In the genomic region with DNA sequence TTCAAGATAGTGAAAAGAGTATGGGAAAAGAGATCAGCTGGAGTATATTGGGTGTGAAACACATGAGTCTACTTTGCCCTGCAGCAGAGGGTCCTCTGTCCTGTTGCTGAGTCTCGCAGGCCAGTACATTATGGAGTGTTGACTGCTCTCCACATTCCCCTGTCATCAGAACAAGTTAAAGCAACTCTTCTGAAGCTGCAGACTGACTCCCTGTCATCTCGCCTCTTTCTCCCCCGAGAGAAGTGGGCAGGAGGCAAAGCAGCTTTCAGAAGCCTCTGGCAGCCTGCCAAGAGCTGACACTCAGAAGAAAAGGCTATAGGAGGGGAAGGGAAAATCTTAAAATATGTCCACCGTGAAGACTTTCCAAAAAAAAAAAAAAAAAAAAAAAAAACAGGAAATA, we compare ENCODE assay signal across 8 mouse cellular contexts. TPM values are rescaled to one million over a fixed set of nuclear protein-coding genes. Genes with fewer than 3 reads are reported as not detected.
DNase-seq lines count a peak whose midpoint lies in the region; ATAC-seq and TF ChIP-seq lines count a peak whose summit lies in the region.

No protein-coding gene starts in this region.

- peaks cover 4% of the 10 kb centered on the region for H3K4me1 ChIP-seq in kidney, embryonic 15.5 days
- peaks cover 29% of the 10 kb centered on the region for H3K4me1 ChIP-seq in forebrain, embryonic 13.5 days
- peaks cover 8% of the 10 kb centered on the region; the same call in 1 of the 2 replicates for H3K4me1 ChIP-seq in limb, embryonic 14.5 days (ENCODE audit: control insufficient read depth, insufficient read depth, low read length)

- TF ChIP-seq CTCF in brain, embryonic 14.5 days (IDR thresholded peaks at IDR 0.05; ENCODE audit: borderline replicate concordance, extremely low read depth, insufficient read depth, insufficient read length), result no peak

- no peak overlapping the region for H3K27ac ChIP-seq in kidney, embryonic 15.5 days
- H3K27ac ChIP-seq in forebrain, embryonic 13.5 days, result no peak overlapping the region
- H3K27ac ChIP-seq in limb, embryonic 14.5 days (replicated peaks; ENCODE audit: low read depth, low read length), result no peak overlapping the region

- no peak overlapping the region for H3K4me3 ChIP-seq in kidney, embryonic 15.5 days (replicated peaks)
- no peak overlapping the region for H3K4me3 ChIP-seq in forebrain, embryonic 13.5 days
- no peak overlapping the region for H3K4me3 ChIP-seq in limb, embryonic 14.5 days (replicated peaks; ENCODE audit: low read length)

- peaks cover 17% of the 10 kb centered on the region for H3K27me3 ChIP-seq in kidney, embryonic 15.5 days
- H3K27me3 ChIP-seq in forebrain, embryonic 13.5 days, result peaks cover 7% of the 10 kb centered on the region
- H3K27me3 ChIP-seq in limb, embryonic 14.5 days (ENCODE audit: control insufficient read depth, insufficient read depth, low read length), result peaks cover 8% of the 10 kb centered on the region; the same call in 1 of the 2 replicates

- H3K4me2 ChIP-seq in kidney, embryonic 15.5 days, result 0 out of 2 replicates have a peak overlapping the region, but pooled peaks have one; percentile 35
- H3K4me2 ChIP-seq in forebrain, embryonic 13.5 days, result peak overlapping the region; percentile 40
- no peak overlapping the region for H3K4me2 ChIP-seq in limb, embryonic 14.5 days (replicated peaks; ENCODE audit: low read depth, low read length, severe bottlenecking)

- no peaks in the 10 kb centered on the region for H3K9me3 ChIP-seq in kidney, embryonic 15.5 days (replicated peaks)
- H3K9me3 ChIP-seq in forebrain, embryonic 13.5 days (replicated peaks), result no peaks in the 10 kb centered on the region
- no peaks in the 10 kb centered on the region; the same call in 1 of the 2 replicates for H3K9me3 ChIP-seq in limb, embryonic 14.5 days (ENCODE audit: control insufficient read depth, low read length)

- no peaks in the 10 kb centered on the region for H3K36me3 ChIP-seq in kidney, embryonic 15.5 days
- H3K36me3 ChIP-seq in forebrain, embryonic 13.5 days (ENCODE audit: poor library complexity, severe bottlenecking), result no peaks in the 10 kb centered on the region
- H3K36me3 ChIP-seq in limb, embryonic 14.5 days (ENCODE audit: control insufficient read depth, insufficient read depth, low read length), result no peaks in the 10 kb centered on the region

- no peak for ATAC-seq in kidney, embryonic 15.5 days (replicated peaks; ENCODE audit: low FRiP score)
- ATAC-seq in forebrain, embryonic 13.5 days, result peak; percentile 68; the same call in 1 of the 2 replicates
- no peak for ATAC-seq in limb, embryonic 14.5 days (ENCODE audit: low FRiP score, low read depth)

- H3K9ac ChIP-seq in kidney, embryonic 15.5 days, result no peak overlapping the region
- no peak overlapping the region for H3K9ac ChIP-seq in forebrain, embryonic 13.5 days
- no peak overlapping the region for H3K9ac ChIP-seq in limb, embryonic 14.5 days (ENCODE audit: low read depth, low read length, severe bottlenecking)

- no peak for TF ChIP-seq POLR2A in brain, embryonic 14.5 days (IDR thresholded peaks at IDR 0.05; ENCODE audit: borderline replicate concordance, extremely low read depth, insufficient read depth, insufficient read length, poor library complexity, severe bottlenecking)
- TF ChIP-seq POLR2A in limb, embryonic 14.5 days (IDR thresholded peaks at IDR 0.05; ENCODE audit: borderline replicate concordance, extremely low read depth, insufficient read depth, insufficient read length), result no peak

- 6% methylated on average over 4 of the region's 4 CpGs for WGBS in kidney, embryonic 15.5 days
- WGBS in forebrain, embryonic 13.5 days, result 2% methylated on average over 4 of the region's 4 CpGs
- WGBS in limb, embryonic 14.5 days, result 5% methylated on average over 4 of the region's 4 CpGs

- DNase-seq in kidney, adult 11 months, result no peak
- peak; percentile 92 for DNase-seq in brain, embryonic 14.5 days (ENCODE audit: low read depth)
- DNase-seq in limb, embryonic 14.5 days (ENCODE audit: low spot score), result peak; percentile 53
- peak; percentile 52 for DNase-seq in right cerebral cortex, postnatal 4 days
- no peak for DNase-seq in urinary bladder, adult 2 months (ENCODE audit: low spot score)
- no peak for DNase-seq in MN1 (ENCODE audit: low spot score)

RNA-seq across cellular contexts. Expression of gene Sp5, which starts 31.7 kb away (rescaled TPM):
- 2.8 and 3.1 TPM in 2 replicates for polyA plus RNA-seq in kidney, embryonic 15.5 days (2015; fragmentation: Nextera tagmentation; extraction: Ambion mirVana)
- polyA plus RNA-seq in brain, embryonic 14.5 days (2012; rRNA removed), result 18.8 and 19.2 TPM in 2 replicates
- polyA plus RNA-seq in forebrain, embryonic 13.5 days (2015; fragmentation: Nextera tagmentation; extraction: Ambion mirVana), result 3.6 and 5.6 TPM in 2 replicates
- 6.9 and 9.6 TPM in 2 replicates for polyA plus RNA-seq in limb, embryonic 14.5 days (2012; rRNA removed)
- 5.8 and 8.2 TPM in 2 replicates for polyA plus RNA-seq in limb, embryonic 14.5 days (2014; fragmentation: Nextera tagmentation; extraction: Ambion mirVana)
- 0.15 and 0.31 TPM in 2 replicates for polyA plus RNA-seq in urinary bladder, adult 2 months (2012; rRNA removed)

Comparison
In these comparisons a context has a peak if more than half of its experiments do, and no peak if none do; other contexts are left out.
1. DNase-seq: peak in brain, embryonic 14.5 days (single experiment), limb, embryonic 14.5 days (single experiment) and right cerebral cortex, postnatal 4 days (single experiment); none in kidney, adult 11 months (single experiment), urinary bladder, adult 2 months (single experiment) and MN1 (single experiment).